10 mouse cellular contexts compared by ENCODE assay signal in the genomic region with DNA sequence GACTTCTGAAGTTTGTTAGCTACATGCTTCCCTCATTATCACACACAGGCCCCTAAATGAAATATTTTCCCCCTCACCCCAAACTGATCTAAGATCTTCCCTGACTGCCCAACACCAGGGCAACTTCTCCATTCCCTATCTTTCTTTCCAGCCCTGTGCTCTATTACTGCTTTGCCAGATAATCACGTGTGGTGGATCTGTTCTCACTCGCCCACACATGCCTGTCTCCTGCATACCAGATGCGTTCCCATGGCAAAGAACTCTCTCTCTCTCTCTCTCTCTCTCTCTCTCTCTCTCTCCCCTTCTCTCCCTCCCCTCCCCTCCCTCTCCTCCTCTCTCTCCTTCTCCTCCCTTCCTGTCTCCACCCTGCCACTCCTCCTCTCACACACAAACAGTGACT.
DNase-seq lines count a peak whose midpoint lies in the region; ATAC-seq lines count a peak whose summit lies in the region.
"Had no signal": no experiment of that assay in that cellular context is flagged by ENCODE, and none has a peak within 500 bp of the region (broad histone marks: within the 10 kb centered on the region; RNA-seq: fewer than 3 reads in every experiment).

No protein-coding gene starts in this region.

- no peak overlapping the region for H3K27ac ChIP-seq in heart, embryonic 11.5 days (ENCODE audit: low read depth, low read length)
- H3K27ac ChIP-seq in limb, embryonic 13.5 days = no peak overlapping the region
- H3K27ac ChIP-seq: heart, adult 2 months; stomach, embryonic 15.5 days had no signal

- H3K27me3 ChIP-seq in heart, embryonic 11.5 days (ENCODE audit: control insufficient read depth, insufficient read depth, low read length) = no peaks in the 10 kb centered on the region
- H3K27me3 ChIP-seq in limb, embryonic 13.5 days = no peaks in the 10 kb centered on the region
- H3K27me3 ChIP-seq: stomach, embryonic 15.5 days had no signal

- peak; percentile 83 for ATAC-seq in heart, embryonic 11.5 days (replicated peaks; ENCODE audit: insufficient number of reproducible peaks, low FRiP score, low TSS enrichment)
- ATAC-seq in limb, embryonic 13.5 days (ENCODE audit: low FRiP score, low read depth) = peak; percentile 51; the same call in 1 of the 2 replicates

- H3K9ac ChIP-seq in heart, embryonic 11.5 days (ENCODE audit: low read depth, low read length) = no peak overlapping the region
- no peak overlapping the region for H3K9ac ChIP-seq in limb, embryonic 13.5 days
- H3K9ac ChIP-seq: stomach, embryonic 15.5 days had no signal

- no peaks in the 10 kb centered on the region for H3K36me3 ChIP-seq in heart, embryonic 11.5 days (ENCODE audit: control insufficient read depth, insufficient read depth, low read length)
- H3K36me3 ChIP-seq in limb, embryonic 13.5 days = no peaks in the 10 kb centered on the region
- H3K36me3 ChIP-seq: stomach, embryonic 15.5 days had no signal

- H3K4me1 ChIP-seq in heart, embryonic 11.5 days (ENCODE audit: control insufficient read depth, insufficient read depth, low read length) = no peaks in the 10 kb centered on the region
- H3K4me1 ChIP-seq in limb, embryonic 13.5 days = no peaks in the 10 kb centered on the region
- H3K4me1 ChIP-seq: stomach, embryonic 15.5 days had no signal

- H3K4me3 ChIP-seq in heart, embryonic 11.5 days (ENCODE audit: low read depth, low read length) = no peak overlapping the region
- no peak overlapping the region for H3K4me3 ChIP-seq in limb, embryonic 13.5 days
- H3K4me3 ChIP-seq: heart, adult 2 months; stomach, embryonic 15.5 days had no signal

- H3K4me2 ChIP-seq in heart, embryonic 11.5 days = no peak overlapping the region
- no peak overlapping the region for H3K4me2 ChIP-seq in limb, embryonic 13.5 days (replicated peaks)
- H3K4me2 ChIP-seq: stomach, embryonic 15.5 days had no signal

- no peaks in the 10 kb centered on the region for H3K9me3 ChIP-seq in heart, embryonic 11.5 days (replicated peaks; ENCODE audit: control insufficient read depth, low read length)
- no peaks in the 10 kb centered on the region for H3K9me3 ChIP-seq in limb, embryonic 13.5 days
- H3K9me3 ChIP-seq: stomach, embryonic 15.5 days had no signal

- DNase-seq in heart, postnatal 25 days (ENCODE audit: low spot score) = no peak
- DNase-seq in embryo, embryonic 10 days (ENCODE audit: low spot score) = peak; percentile 21
- DNase-seq in heart, postnatal 4 days = peak; percentile 16
- DNase-seq in T-cell, adult 2 months (ENCODE audit: low spot score) = no peak
- DNase-seq in adrenal gland, adult 8-10 months = no peak
- DNase-seq in spleen, postnatal 14 days (ENCODE audit: low spot score in 2 of 2) = no peak

- intact Hi-C loops in heart, postnatal 25 days (cut with DNase I) = no loop called here

- WGBS in heart, embryonic 11.5 days (ENCODE audit: insufficient replicate concordance) = 7% methylated on average over 3 of the region's 3 CpGs
- WGBS in limb, embryonic 13.5 days = 30% methylated on average over 3 of the region's 3 CpGs

Comparison
In these comparisons a context has a peak if more than half of its experiments do, and no peak if none do; other contexts are left out.
1. DNase-seq: peak in embryo, embryonic 10 days (single experiment) and heart, postnatal 4 days (single experiment); none in heart, postnatal 25 days (single experiment), T-cell, adult 2 months (single experiment), adrenal gland, adult 8-10 months (single experiment) and spleen, postnatal 14 days (0 of 2).